Mouse (Mus musculus): ENCODE data around the gene Pde4b.

DNA sequence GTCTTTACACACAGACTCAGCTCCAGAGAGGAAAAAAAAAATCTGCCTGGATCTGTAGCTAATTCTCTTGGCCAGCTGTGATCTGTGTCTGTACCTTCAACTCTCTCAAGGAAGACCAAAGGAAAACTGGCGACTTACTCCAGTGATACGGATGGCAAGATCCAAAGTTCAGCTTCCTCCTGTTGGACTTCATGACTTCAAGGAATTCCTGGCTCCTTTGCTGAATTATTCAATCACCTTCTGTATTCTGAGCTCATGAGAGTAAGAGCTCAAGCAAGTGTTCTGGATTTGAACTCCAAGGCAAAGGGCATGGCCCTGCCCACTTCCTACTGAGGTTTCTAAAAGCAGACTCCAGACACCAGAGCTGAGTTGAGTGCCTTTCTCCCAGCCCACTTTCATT, 245.0 kb downstream of the Pde4b start:
- TF ChIP-seq CTCF (conservative IDR thresholded peaks at IDR 0.05; ENCODE audit: insufficient read depth, insufficient read length, low read depth, low read length) (no peak), POLR2A (IDR thresholded peaks at IDR 0.05; ENCODE audit: low read depth, low read length) (no peak)

All from kidney, adult 2 months (tissue).